Mouse (Mus musculus) stomach, postnatal 0 days (tissue): Measurements from ENCODE around the gene Scn11a.

Experiments
- CTCF ChIP-seq: IDR thresholded peaks from 2 replicates; pipeline ENCODE4 v1.5.1; 2016; ENCODE audit warnings: antibody characterized with exemption, low read depth, mild to moderate bottlenecking, moderate library complexity
- EP300 ChIP-seq: optimal IDR thresholded peaks from 2 replicates; pipeline ENCODE3; 2016; ENCODE audit warnings: antibody characterized with exemption

DNA sequence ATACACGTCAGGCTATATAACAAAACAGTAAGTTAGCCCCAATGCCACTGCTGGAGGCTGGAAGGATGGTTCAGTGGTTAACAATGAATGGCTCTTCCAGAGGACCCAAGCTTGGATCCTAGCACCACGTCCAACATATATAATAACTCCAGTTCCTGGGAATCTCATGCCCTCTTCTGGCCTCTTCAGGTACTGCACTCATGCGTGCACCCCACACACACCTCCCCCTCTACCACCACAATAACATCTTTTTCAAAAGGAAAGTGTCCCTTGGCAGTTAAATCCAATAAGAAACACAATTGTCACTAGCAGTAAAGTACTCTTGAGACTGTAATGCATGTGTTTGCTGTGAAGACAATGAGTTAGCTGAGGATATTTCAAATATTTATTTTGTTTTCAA is 65.0 kb downstream of the Scn11a start:
- TF ChIP-seq CTCF (0 out of 2 replicates have a peak, but pooled peaks have one; percentile 9), EP300 (no peak)
